Mouse (Mus musculus) forebrain, embryonic 10.5 days (tissue): ENCODE measurements at regions not wholly inside any gene's neighbourhood (a gene's known extent, or its start where the extent isn't known, plus 50 kb on each side); places are given as distances from the start of the nearest gene placed in this dataset.

Experiments
- DNase-seq: peaks from one replicate; pipeline ENCODE4 v3.0.0-alpha.2; 2017; ENCODE audit warnings: low spot score; ENCODE audit errors: extremely low spot score
- H3K27ac ChIP-seq: fragments of 300-500 bp; sonication (generic); 2 replicates; pipeline ENCODE4 v1.5.1; 2016; ENCODE audit warnings: mild to moderate bottlenecking
- H3K27me3 ChIP-seq: fragments of 300-500 bp; sonication (generic); 2 replicates; pipeline ENCODE4 v1.6.1; 2016; ENCODE audit warnings: mild to moderate bottlenecking; ENCODE audit not compliant: poor library complexity, severe bottlenecking
- H3K36me3 ChIP-seq: fragments of 300-500 bp; sonication (generic); replicated peaks from 2 replicates; pipeline ENCODE4 v1.6.1; 2016; ENCODE audit warnings: mild to moderate bottlenecking, moderate library complexity
- H3K4me1 ChIP-seq: fragments of 300-500 bp; sonication (generic); 2 replicates; pipeline ENCODE4 v1.6.1; 2016
- H3K4me3 ChIP-seq: fragments of 300-500 bp; sonication (generic); 2 replicates; pipeline ENCODE4 v1.5.1; 2016; ENCODE audit warnings: mild to moderate bottlenecking, moderate library complexity
- H3K9me3 ChIP-seq: fragments of 300-500 bp; sonication (generic); 2 replicates; pipeline ENCODE4 v1.6.1; 2016; ENCODE audit warnings: mild to moderate bottlenecking, moderate library complexity
- WGBS: fragments of 180-500 bp; shearing (Covaris S2); methylation state at CpG from one replicate; pipeline ENCODE4 v1.1.7; 2016; 5-methylcytosine and 5-hydroxymethylcytosine counted together

DNA sequence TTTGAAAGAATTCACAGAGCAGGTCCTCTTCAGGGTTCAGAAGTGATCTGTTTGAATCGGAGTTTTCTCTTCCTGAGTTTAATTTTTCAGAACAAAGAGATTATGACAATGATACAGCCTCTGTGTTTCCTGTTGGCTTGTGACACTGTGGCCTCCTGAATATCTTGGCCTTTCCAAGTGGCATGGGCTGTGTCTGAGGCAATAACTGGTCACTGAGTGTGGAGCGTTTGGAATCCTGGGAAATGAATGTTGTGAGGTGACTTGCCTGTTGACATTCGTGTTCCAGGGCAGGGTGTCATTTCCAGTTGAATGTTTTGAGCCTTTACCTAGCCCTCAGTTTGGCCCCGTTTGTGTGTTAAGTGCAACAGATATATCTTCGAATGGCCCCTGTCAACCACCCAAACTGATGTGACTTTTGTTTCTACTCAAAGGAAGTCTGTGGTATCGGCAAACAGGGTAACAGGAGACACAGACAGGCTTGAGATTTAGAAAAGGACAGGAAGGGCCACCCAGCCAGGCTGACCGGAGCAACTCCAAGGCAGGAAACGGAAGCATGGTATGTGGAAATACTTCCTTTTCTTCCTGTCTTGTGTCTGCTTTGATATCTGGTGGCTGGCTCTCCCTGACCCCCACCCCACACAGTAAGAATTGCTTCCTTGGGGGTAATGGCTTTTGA is 52.3 kb upstream of the Mef2a start:
- Histone ChIP-seq H3K27ac (0 out of 2 replicates have a peak overlapping the region, but pooled peaks have one; percentile 26), H3K4me1 (0 out of 2 replicates have a peak, but pooled peaks cover 4% of the 10 kb centered on the region), H3K9me3 (no peaks in the 10 kb centered on the region), H3K4me3 (no peak overlapping the region), H3K36me3 (no peaks in the 10 kb centered on the region), H3K27me3 (no peaks in the 10 kb centered on the region)
- DNase-seq = no peak
- WGBS = 77% methylated on average over 8 of the region's 8 CpGs
